Mouse (Mus musculus): ENCODE data around the gene 4930562C15Rik. TPM values are rescaled to one million over a fixed set of nuclear protein-coding genes. Genes with fewer than 3 reads are reported as not detected.

The 4930562C15Rik gene
- polyA plus RNA-seq, 1 experiment from 2014 or later, result 0.26 TPM

- 76% methylated on average over 7 of the region's 7 CpGs for WGBS
- no peaks in the 10 kb centered on the region for H3K4me1 ChIP-seq (replicated peaks)
These were observed 31.0 kb downstream of the 4930562C15Rik start for GRCm38 (mm10) chr16:4866101-4866695.

GRCm38 (mm10) chr16:4870490-4870889 is 35.3 kb downstream of the 4930562C15Rik start:
- Histone ChIP-seq H3K36me3 (0 out of 2 replicates have a peak, but pooled peaks cover 8% of the 10 kb centered on the region), H3K9ac (no peak overlapping the region), H3K4me3 (no peak overlapping the region), H3K27me3 (no peaks in the 10 kb centered on the region), H3K27ac (replicated peaks) (no peak overlapping the region), H3K4me1 (replicated peaks) (peaks cover 5% of the 10 kb centered on the region; the same call in 1 of the 2 replicates), H3K4me2 (no peak overlapping the region), H3K9me3 (no peaks in the 10 kb centered on the region)
- ATAC-seq (ENCODE audit: low FRiP score, low read depth), result no peak
- WGBS, result 91% methylated on average over 5 of the region's 5 CpGs

More at GRCm38 (mm10) chr16:4866101-4866695, 31.0 kb downstream of the 4930562C15Rik start:
- Histone ChIP-seq H3K4me2 (no peak overlapping the region), H3K27me3 (no peaks in the 10 kb centered on the region), H3K9me3 (no peaks in the 10 kb centered on the region), H3K9ac (no peak overlapping the region), H3K4me3 (no peak overlapping the region), H3K27ac (replicated peaks) (no peak overlapping the region), H3K36me3 (0 out of 2 replicates have a peak, but pooled peaks cover 6% of the 10 kb centered on the region)
- ATAC-seq (ENCODE audit: low FRiP score, low read depth), result no peak

- Histone ChIP-seq H3K4me2 (no peak overlapping the region), H3K4me3 (no peak overlapping the region), H3K36me3 (0 out of 2 replicates have a peak, but pooled peaks cover 8% of the 10 kb centered on the region), H3K9me3 (no peaks in the 10 kb centered on the region), H3K4me1 (replicated peaks) (peaks cover 19% of the 10 kb centered on the region; the same call in 1 of the 2 replicates), H3K27me3 (no peaks in the 10 kb centered on the region), H3K27ac (replicated peaks) (no peak overlapping the region), H3K9ac (no peak overlapping the region)
- no peak for ATAC-seq (ENCODE audit: low FRiP score, low read depth)
- 85% methylated on average over 2 of the region's 2 CpGs for WGBS
These were observed 36.7 kb downstream of the 4930562C15Rik start for GRCm38 (mm10) chr16:4871926-4872325.

GRCm38 (mm10) chr16:4875198-4876032 is 40.2 kb downstream of the 4930562C15Rik start:
- 77% methylated on average over 23 of the region's 23 CpGs for WGBS
- no peaks in the 10 kb centered on the region for H3K27me3 ChIP-seq
- H3K36me3 ChIP-seq, result 0 out of 2 replicates have a peak, but pooled peaks cover 3% of the 10 kb centered on the region
- no peaks in the 10 kb centered on the region for H3K9me3 ChIP-seq
- H3K4me3 ChIP-seq, result no peak overlapping the region
- H3K27ac ChIP-seq (replicated peaks), result no peak overlapping the region
- H3K9ac ChIP-seq, result no peak overlapping the region
- ATAC-seq (ENCODE audit: low FRiP score, low read depth), result no peak
- H3K4me2 ChIP-seq, result no peak overlapping the region
- H3K4me1 ChIP-seq (replicated peaks), result peaks cover 37% of the 10 kb centered on the region

GRCm38 (mm10) chr16:4876033-4876680 is 40.9 kb downstream of the 4930562C15Rik start:
- H3K36me3 ChIP-seq, result 0 out of 2 replicates have a peak, but pooled peaks cover 3% of the 10 kb centered on the region
- no peak overlapping the region for H3K27ac ChIP-seq (replicated peaks)
- H3K4me3 ChIP-seq, result no peak overlapping the region
- no peak overlapping the region for H3K4me2 ChIP-seq
- no peaks in the 10 kb centered on the region for H3K27me3 ChIP-seq
- no peak for ATAC-seq (ENCODE audit: low FRiP score, low read depth)
- H3K4me1 ChIP-seq (replicated peaks), result peaks cover 39% of the 10 kb centered on the region
- H3K9me3 ChIP-seq, result no peaks in the 10 kb centered on the region
- WGBS, result 72% methylated on average over 8 of the region's 8 CpGs
- no peak overlapping the region for H3K9ac ChIP-seq

GRCm38 (mm10) chr16:4877195-4877594 is 42.0 kb downstream of the 4930562C15Rik start:
- peaks cover 49% of the 10 kb centered on the region for H3K4me1 ChIP-seq (replicated peaks)

GRCm38 (mm10) chr16:4877701-4878100 is 42.5 kb downstream of the 4930562C15Rik start:
- Histone ChIP-seq H3K36me3 (0 out of 2 replicates have a peak, but pooled peaks cover 1% of the 10 kb centered on the region), H3K4me1 (replicated peaks) (peaks cover 49% of the 10 kb centered on the region), H3K4me2 (peak overlapping the region; percentile 65), H3K4me3 (peak overlapping the region; percentile 81), H3K27me3 (no peaks in the 10 kb centered on the region), H3K9me3 (no peaks in the 10 kb centered on the region), H3K27ac (replicated peaks) (peak overlapping the region; percentile 98), H3K9ac (peak overlapping the region; percentile 68)
- 69% methylated on average over 3 of the region's 3 CpGs for WGBS
- no peak for ATAC-seq (ENCODE audit: low FRiP score, low read depth)

More at GRCm38 (mm10) chr16:4877195-4877594, 42.0 kb downstream of the 4930562C15Rik start:
- Histone ChIP-seq H3K9me3 (no peaks in the 10 kb centered on the region), H3K27ac (replicated peaks) (no peak overlapping the region), H3K27me3 (no peaks in the 10 kb centered on the region), H3K4me2 (no peak overlapping the region), H3K4me3 (no peak overlapping the region), H3K9ac (0 out of 2 replicates have a peak overlapping the region, but pooled peaks have one; percentile 68), H3K36me3 (0 out of 2 replicates have a peak, but pooled peaks cover 3% of the 10 kb centered on the region)
- WGBS, result 85% methylated on average over 4 of the region's 4 CpGs
- no peak for ATAC-seq (ENCODE audit: low FRiP score, low read depth)

GRCm38 (mm10) chr16:4878192-4878885 is 43.1 kb downstream of the 4930562C15Rik start:
- Histone ChIP-seq H3K27me3 (no peaks in the 10 kb centered on the region), H3K4me1 (replicated peaks) (peaks cover 49% of the 10 kb centered on the region), H3K4me3 (peak overlapping the region; percentile 81), H3K4me2 (peak overlapping the region; percentile 65), H3K27ac (replicated peaks) (peak overlapping the region; percentile 98), H3K9ac (peak overlapping the region; percentile 68), H3K9me3 (no peaks in the 10 kb centered on the region), H3K36me3 (no peaks in the 10 kb centered on the region)
- no peak for ATAC-seq (ENCODE audit: low FRiP score, low read depth)
- 37% methylated on average over 5 of the region's 5 CpGs for WGBS

GRCm38 (mm10) chr16:4879101-4879707 is 44.0 kb downstream of the 4930562C15Rik start:
- ATAC-seq (ENCODE audit: low FRiP score, low read depth), result peak; percentile 27
- H3K27me3 ChIP-seq, result no peaks in the 10 kb centered on the region
- under 1% methylated on average over 53 of the region's 54 CpGs for WGBS
- no peaks in the 10 kb centered on the region for H3K36me3 ChIP-seq
- peak overlapping the region; percentile 81 for H3K4me3 ChIP-seq
- H3K4me2 ChIP-seq, result peak overlapping the region; percentile 65
- peaks cover 49% of the 10 kb centered on the region for H3K4me1 ChIP-seq (replicated peaks)
- H3K27ac ChIP-seq (replicated peaks), result peak overlapping the region; percentile 98
- peak overlapping the region; percentile 68 for H3K9ac ChIP-seq
- no peaks in the 10 kb centered on the region for H3K9me3 ChIP-seq

GRCm38 (mm10) chr16:4879708-4880124 is 44.5 kb downstream of the 4930562C15Rik start:
- no peaks in the 10 kb centered on the region for H3K27me3 ChIP-seq
- peak overlapping the region; percentile 65 for H3K4me2 ChIP-seq
- H3K27ac ChIP-seq (replicated peaks), result peak overlapping the region; percentile 98
- peaks cover 49% of the 10 kb centered on the region for H3K4me1 ChIP-seq (replicated peaks)
- H3K36me3 ChIP-seq, result no peaks in the 10 kb centered on the region
- no peaks in the 10 kb centered on the region for H3K9me3 ChIP-seq
- peak overlapping the region; percentile 68 for H3K9ac ChIP-seq
- ATAC-seq (ENCODE audit: low FRiP score, low read depth), result peak; percentile 68
- WGBS, result under 1% methylated on average over 40 of the region's 40 CpGs
- H3K4me3 ChIP-seq, result peak overlapping the region; percentile 81

Data from hindbrain, embryonic 15.5 days (tissue).